Mouse (Mus musculus) kidney, embryonic 16.5 days (tissue): ENCODE data around the gene Dtd2. TPM values are rescaled to one million over a fixed set of nuclear protein-coding genes. Genes with fewer than 3 reads are reported as not detected.

Experiments used
- ATAC-seq: fragments of 200-750 bp; cut with Nextera tagmentation; 2 replicates; pipeline ENCODE4 v1.8.0; 2017; ENCODE audit warnings: moderate TSS enrichment; ENCODE audit not compliant: low FRiP score, low TSS enrichment
- H3K27ac ChIP-seq: fragments of 300-500 bp; sonication (generic); 2 replicates; pipeline ENCODE4 v1.5.1; 2014; ENCODE audit warnings: low read length
- H3K27me3 ChIP-seq: fragments of 300-500 bp; sonication (generic); 2 replicates; pipeline ENCODE4 v1.6.1; 2014; ENCODE audit warnings: low read length, control low read depth, mixed read lengths; ENCODE audit not compliant: insufficient read depth
- H3K36me3 ChIP-seq: fragments of 300-500 bp; sonication (generic); 2 replicates; pipeline ENCODE4 v1.6.1; 2014; ENCODE audit warnings: low read length, control low read depth, mixed read lengths; ENCODE audit not compliant: insufficient read depth
- H3K4me1 ChIP-seq: fragments of 300-500 bp; sonication (generic); 2 replicates; pipeline ENCODE4 v1.6.1; 2014; ENCODE audit warnings: low read length, control low read depth, mixed read lengths; ENCODE audit not compliant: insufficient read depth
- H3K4me2 ChIP-seq: fragments of 300-500 bp; sonication (generic); replicated peaks from 2 replicates; pipeline ENCODE4 v1.6.1; 2014; ENCODE audit warnings: low read depth, low read length
- H3K4me3 ChIP-seq: fragments of 300-500 bp; sonication (generic); 2 replicates; pipeline ENCODE4 v1.5.1; 2014; ENCODE audit warnings: mild to moderate bottlenecking, low read length
- H3K9ac ChIP-seq: fragments of 300-500 bp; sonication (generic); replicated peaks from 2 replicates; pipeline ENCODE4 v1.6.1; 2014; ENCODE audit warnings: low read length
- H3K9me3 ChIP-seq: fragments of 300-500 bp; sonication (generic); 2 replicates; pipeline ENCODE4 v1.6.1; 2016; ENCODE audit warnings: low read length, control low read depth
- WGBS: fragments of 180-500 bp; shearing (Covaris S2); extraction: QIAGEN DNeasy Blood & Tissue Kit; methylation state at CpG from one replicate; pipeline ENCODE4 v1.1.7; 2014; 5-methylcytosine and 5-hydroxymethylcytosine counted together
- polyA plus RNA-seq: library from polyadenylated mRNA; unstranded; fragments of >200 nt; fragmentation: Nextera tagmentation; extraction: Ambion mirVana; gene quantifications from 2 replicates; pipeline ENCODE4 v1.2.1, GENCODE M21; 2015

The Dtd2 gene
- polyA plus RNA-seq, 1 experiment from 2014 or later: 28.7 TPM

DNA sequence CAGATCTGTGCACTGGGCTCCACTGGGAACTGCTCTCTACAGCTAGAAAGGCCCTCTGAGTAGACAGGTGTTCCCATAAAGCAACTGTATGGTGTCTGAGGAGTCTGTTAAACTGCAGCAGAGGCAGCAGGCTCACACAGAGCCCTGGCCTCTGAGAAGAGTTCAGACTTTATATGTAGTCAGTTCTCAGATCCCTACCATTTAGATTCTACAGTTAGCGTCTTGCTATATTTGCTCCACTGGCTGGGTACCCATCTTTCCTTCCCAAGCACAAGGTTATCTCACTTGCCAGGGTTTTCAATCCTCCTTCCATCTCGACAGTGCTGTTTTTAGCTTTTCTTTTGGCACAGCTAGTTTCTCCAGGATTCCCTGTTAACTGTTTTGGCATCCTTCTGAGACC lies 15.7 kb downstream of the Dtd2 start:
- Histone ChIP-seq H3K4me2 (no peak overlapping the region), H3K4me3 (no peak overlapping the region), H3K36me3 (peaks cover 12% of the 10 kb centered on the region; the same call in 1 of the 2 replicates), H3K4me1 (no peaks in the 10 kb centered on the region), H3K27me3 (no peaks in the 10 kb centered on the region), H3K9ac (no peak overlapping the region), H3K27ac (no peak overlapping the region), H3K9me3 (no peaks in the 10 kb centered on the region)
- 84% methylated on average over 2 of the region's 2 CpGs for WGBS
- no peak for ATAC-seq

DNA sequence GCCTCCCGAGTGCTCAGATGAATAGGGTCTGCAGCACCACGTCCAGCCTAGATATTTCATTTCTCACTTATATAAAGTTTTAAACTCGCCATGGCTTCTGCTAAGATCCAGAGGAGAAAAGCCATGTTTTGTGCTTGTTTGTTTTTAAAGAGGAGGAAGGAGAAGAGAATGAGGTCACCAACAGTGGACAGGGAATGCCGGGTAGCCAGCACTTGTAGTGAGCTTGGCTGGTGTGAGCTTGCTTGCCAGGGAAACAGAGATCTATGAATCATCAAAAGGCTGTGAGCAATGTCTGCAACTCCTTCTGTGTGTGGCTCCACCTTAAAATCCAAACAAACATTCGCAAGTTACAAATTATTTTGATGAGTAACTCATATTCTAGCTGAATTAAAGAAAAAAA lies 17.8 kb downstream of the Dtd2 start:
- H3K9ac ChIP-seq: no peak overlapping the region

DNA sequence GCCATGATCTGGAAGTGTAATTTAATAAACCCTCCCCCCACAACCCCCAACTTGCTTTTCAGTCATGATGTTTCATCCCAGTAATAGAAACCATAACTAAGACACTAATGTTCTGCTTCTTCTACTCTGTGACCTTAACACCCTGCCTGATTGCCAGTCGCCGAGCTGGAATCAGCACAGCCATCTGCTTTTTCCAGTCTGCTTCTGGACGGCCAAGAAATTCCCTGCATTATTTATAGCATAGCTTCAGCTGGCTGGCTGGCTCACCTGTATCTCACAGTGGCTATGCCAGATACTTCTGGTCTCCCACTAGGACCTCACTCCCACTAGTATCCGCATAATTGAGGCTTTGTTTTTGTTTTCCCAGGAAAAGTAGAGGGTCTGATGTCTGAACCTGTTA lies 20.5 kb downstream of the Dtd2 start:
- H3K27ac ChIP-seq: no peak overlapping the region
- 0 out of 2 replicates have a peak, but pooled peaks cover 5% of the 10 kb centered on the region for H3K36me3 ChIP-seq
- no peaks in the 10 kb centered on the region for H3K4me1 ChIP-seq
- no peaks in the 10 kb centered on the region for H3K9me3 ChIP-seq
- no peak for ATAC-seq
- no peaks in the 10 kb centered on the region for H3K27me3 ChIP-seq
- H3K9ac ChIP-seq: no peak overlapping the region
- no peak overlapping the region for H3K4me3 ChIP-seq
- 42% methylated on average over 4 of the region's 4 CpGs for WGBS
- H3K4me2 ChIP-seq: no peak overlapping the region

More for the DNA sequence above, 17.8 kb downstream of the Dtd2 start:
- Histone ChIP-seq H3K27ac (no peak overlapping the region), H3K4me3 (no peak overlapping the region), H3K4me1 (no peaks in the 10 kb centered on the region), H3K36me3 (0 out of 2 replicates have a peak, but pooled peaks cover 5% of the 10 kb centered on the region), H3K9me3 (no peaks in the 10 kb centered on the region), H3K27me3 (no peaks in the 10 kb centered on the region), H3K4me2 (no peak overlapping the region)
- ATAC-seq: no peak
- 90% methylated on average over 5 of the region's 5 CpGs for WGBS

DNA sequence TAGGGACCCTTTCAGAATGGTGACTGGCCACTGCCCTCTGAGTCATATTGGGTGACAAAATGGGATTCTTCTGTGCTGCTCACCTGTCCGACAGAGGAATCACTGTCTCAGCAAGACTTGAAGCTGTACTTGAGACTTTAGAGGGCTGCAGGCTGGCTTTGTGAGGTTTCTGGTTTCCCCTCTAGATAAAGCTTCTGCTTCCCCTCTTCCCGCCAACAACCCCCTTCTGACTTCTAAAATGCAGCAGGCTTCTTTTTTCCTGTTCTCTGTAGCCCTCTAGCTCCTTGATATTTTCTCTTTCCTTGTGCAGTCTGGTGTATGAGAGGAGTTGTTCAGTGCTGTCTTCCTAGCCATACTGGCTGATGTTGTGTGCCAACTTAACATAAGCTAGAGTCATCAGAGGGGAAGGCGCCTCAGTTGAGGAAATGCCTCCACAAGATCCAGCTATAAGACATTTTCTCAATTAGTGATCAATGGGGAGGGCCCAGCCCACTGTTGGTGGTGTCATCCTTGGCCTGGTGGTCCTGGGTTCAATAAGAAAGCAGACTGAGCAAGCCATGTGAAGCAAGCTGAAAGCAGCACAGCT lies 21.0 kb downstream of the Dtd2 start:
- ATAC-seq: no peak
- Histone ChIP-seq H3K4me3 (no peak overlapping the region), H3K27ac (no peak overlapping the region), H3K4me2 (no peak overlapping the region), H3K4me1 (no peaks in the 10 kb centered on the region), H3K9me3 (no peaks in the 10 kb centered on the region), H3K9ac (no peak overlapping the region), H3K27me3 (no peaks in the 10 kb centered on the region), H3K36me3 (0 out of 2 replicates have a peak, but pooled peaks cover 5% of the 10 kb centered on the region)
- WGBS: 93% methylated on average over 3 of the region's 3 CpGs

DNA sequence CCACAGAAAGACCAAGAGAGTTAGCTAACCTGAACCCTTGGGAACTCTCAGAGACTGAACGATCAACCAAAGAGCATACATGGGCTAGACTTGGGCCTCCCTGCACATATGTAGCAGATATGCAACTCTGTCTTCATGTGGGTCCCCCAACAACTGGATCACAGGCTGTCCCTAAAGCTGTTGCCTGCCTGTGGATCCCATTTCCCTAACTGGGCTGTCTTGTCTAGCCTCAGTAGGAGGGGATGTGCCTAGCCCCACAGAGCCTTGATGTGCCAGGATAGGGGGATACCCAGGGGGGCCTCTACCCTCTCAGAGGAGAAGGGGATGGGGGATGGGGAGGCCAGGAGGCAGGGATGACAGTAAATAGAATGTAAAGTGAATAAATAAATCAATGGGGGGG lies 22.7 kb downstream of the Dtd2 start:
- 0 out of 2 replicates have a peak, but pooled peaks cover 5% of the 10 kb centered on the region for H3K36me3 ChIP-seq
- ATAC-seq: no peak
- WGBS: 91% methylated on average over 1 of the region's 1 CpGs
- H3K9ac ChIP-seq: no peak overlapping the region
- no peaks in the 10 kb centered on the region for H3K27me3 ChIP-seq
- no peak overlapping the region for H3K4me2 ChIP-seq
- H3K4me1 ChIP-seq: no peaks in the 10 kb centered on the region
- no peak overlapping the region for H3K27ac ChIP-seq
- no peaks in the 10 kb centered on the region for H3K9me3 ChIP-seq
- no peak overlapping the region for H3K4me3 ChIP-seq

DNA sequence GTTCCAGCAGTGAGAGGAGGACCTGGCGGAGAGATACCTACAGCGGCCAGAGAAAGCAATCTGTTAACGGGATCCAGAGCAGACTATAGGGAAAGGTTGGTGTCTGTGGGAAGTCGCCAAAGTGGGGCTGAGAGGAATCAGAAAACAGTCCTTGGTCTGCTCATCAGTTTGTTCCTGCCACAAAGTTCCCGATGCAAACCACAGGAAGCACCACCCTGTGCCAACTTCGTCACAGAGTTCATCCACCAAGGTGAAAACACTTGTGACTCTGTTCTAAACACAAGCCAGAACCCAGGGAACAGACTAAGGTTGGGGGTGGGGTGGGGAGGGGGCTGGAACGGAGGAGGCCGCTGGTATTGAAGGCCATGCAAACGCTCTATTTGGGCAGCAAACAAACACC lies 29.8 kb downstream of the Dtd2 start:
- Histone ChIP-seq H3K9me3 (0 out of 2 replicates have a peak, but pooled peaks cover 5% of the 10 kb centered on the region), H3K27ac (no peak overlapping the region), H3K27me3 (no peaks in the 10 kb centered on the region), H3K9ac (no peak overlapping the region), H3K4me3 (no peak overlapping the region), H3K36me3 (no peaks in the 10 kb centered on the region), H3K4me2 (no peak overlapping the region), H3K4me1 (0 out of 2 replicates have a peak, but pooled peaks cover 3% of the 10 kb centered on the region)
- 81% methylated on average over 9 of the region's 9 CpGs for WGBS
- ATAC-seq: no peak

DNA sequence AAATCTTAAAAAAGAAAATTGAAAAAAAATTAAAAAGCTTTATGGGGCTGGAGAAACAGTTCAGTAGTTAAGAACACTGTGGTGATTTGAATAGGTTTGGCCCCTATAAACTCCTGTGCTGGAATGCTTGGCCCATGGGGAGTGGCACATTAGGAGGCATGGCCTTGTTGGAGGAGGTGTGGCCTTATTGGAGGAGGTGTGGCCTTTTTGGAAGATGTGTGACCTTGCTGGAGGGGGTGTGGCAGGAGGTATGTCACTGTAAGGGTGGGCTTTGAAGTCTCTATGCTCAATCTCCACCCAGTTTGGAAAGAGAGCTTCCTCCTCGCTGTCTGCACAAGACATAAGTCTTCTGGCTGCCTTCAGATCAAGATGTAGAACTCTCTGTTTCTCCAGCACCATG lies 31.9 kb downstream of the Dtd2 start:
- ATAC-seq: no peak
- Histone ChIP-seq H3K4me1 (peaks cover 10% of the 10 kb centered on the region; the same call in 1 of the 2 replicates), H3K9ac (no peak overlapping the region), H3K9me3 (0 out of 2 replicates have a peak, but pooled peaks cover 5% of the 10 kb centered on the region), H3K4me2 (no peak overlapping the region), H3K36me3 (no peaks in the 10 kb centered on the region), H3K4me3 (no peak overlapping the region), H3K27me3 (no peaks in the 10 kb centered on the region), H3K27ac (no peak overlapping the region)
- WGBS: 95% methylated on average over 1 of the region's 1 CpGs

DNA sequence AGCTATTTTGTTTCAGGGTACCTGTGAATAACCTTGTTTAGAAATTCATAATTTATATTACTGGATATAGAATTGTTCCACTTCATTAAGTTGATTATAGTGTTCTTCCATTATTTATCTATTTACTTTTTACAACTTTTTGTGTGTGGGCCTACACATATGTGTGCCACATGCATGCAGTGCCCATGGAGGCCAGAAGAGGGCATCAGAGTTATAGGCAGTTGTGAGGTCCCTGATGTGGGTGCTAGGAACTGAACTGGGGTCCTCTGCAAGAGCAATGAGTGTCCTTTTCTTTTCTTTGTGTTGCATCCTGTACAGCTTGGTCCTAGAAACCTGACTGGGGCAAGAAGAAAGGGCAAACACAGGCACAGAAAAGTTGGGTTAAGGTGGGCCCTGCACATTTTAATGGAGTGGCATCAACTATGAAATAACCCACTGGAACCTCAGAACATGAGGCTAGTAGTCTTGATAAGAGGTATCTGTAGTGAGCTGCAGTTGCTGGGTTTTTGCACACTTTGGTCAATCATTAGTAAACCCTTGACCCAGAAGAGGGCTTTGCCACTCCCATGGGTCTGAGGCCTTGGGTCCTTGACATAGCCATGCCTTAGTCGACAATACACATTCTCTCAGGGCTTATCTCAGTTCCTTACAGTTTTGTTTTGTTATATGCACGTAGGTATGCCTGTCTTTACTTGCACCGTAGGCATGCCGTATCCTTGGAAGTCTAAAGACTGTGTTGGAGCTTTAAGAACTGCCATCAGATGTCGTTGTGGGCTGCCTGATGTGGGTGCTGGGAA lies 33.8 kb downstream of the Dtd2 start:
- H3K4me3 ChIP-seq: no peak overlapping the region
- ATAC-seq: no peak
- no peak overlapping the region for H3K27ac ChIP-seq
- WGBS: 93% methylated on average over 5 of the region's 5 CpGs
- H3K4me2 ChIP-seq: no peak overlapping the region
- H3K9ac ChIP-seq: no peak overlapping the region
- 0 out of 2 replicates have a peak, but pooled peaks cover 5% of the 10 kb centered on the region for H3K9me3 ChIP-seq
- H3K36me3 ChIP-seq: no peaks in the 10 kb centered on the region
- H3K27me3 ChIP-seq: no peaks in the 10 kb centered on the region
- H3K4me1 ChIP-seq: peaks cover 10% of the 10 kb centered on the region; the same call in 1 of the 2 replicates

DNA sequence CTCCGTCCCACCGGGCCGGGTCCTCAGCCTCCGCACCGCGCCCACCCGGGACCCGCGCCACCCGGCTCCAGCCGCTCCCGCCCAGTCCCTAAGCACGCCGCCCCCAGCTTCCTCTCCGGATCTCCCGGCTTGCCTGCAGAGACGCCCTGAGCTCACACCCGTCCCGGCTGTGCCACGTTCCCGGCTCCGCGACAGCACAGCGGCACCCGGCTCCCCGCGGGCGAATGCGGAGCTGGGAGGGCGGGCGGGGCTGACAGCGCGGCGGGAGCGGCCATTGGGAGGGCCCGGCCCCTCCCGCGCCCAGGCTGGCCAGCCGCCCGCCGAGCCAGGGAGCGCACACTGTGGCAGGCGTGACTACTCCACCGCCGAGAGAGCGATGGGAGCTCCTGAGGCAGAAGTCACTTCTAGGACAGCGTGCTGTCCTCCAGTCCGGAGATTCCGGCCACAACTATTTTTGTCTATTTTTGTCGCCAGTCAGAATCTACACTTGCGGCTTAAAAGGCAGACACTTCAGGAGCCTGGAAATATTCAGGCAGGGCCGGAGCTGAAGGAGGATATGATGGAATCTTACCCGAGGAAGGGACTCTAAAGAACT lies 35.1 kb downstream of the Dtd2 start, which contains the start of gene Heatr5a:
Gene Heatr5a, minus strand, starts transcription at position 252 of the 595 bp plus-strand sequence.
- Histone ChIP-seq H3K36me3 (no peaks in the 10 kb centered on the region), H3K9ac (peak within 1 kb of the TSS; percentile 89), H3K4me3 (peak within 1 kb of the TSS; percentile 97), H3K27me3 (no peaks in the 10 kb centered on the region), H3K27ac (peak within 1 kb of the TSS; percentile 94), H3K4me1 (peaks cover 10% of the 10 kb centered on the region; the same call in 1 of the 2 replicates), H3K4me2 (peak within 1 kb of the TSS; percentile 64), H3K9me3 (0 out of 2 replicates have a peak, but pooled peaks cover 5% of the 10 kb centered on the region)
- under 1% methylated on average over 50 of the region's 53 CpGs for WGBS
- ATAC-seq: peak; percentile 99
